Mouse (Mus musculus): ENCODE measurements at regions not wholly inside any gene's neighbourhood (a gene's known extent, or its start where the extent isn't known, plus 50 kb on each side); places are given as distances from the start of the nearest gene placed in this dataset.

DNA sequence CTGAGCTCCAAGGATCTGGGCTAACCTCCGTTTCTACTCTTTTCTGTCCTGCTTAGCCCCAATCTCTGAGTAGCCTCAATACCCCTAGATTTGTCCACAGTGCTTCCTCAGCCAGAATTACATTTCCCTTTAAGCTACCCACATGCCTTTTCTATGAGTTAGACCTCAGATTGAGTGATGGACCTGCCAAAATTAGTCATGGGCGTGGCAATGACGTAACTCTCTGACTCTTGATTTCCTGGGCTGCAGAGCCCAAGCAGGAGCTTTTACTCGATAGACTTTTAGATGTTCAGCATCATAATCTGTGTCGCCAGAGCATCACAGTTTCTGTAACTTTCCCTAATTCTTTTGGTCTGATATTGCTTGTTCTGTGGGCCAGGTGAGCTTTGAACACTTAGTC lies 186.9 kb upstream of the Rora start:
- H3K27me3 ChIP-seq (replicated peaks; ENCODE audit: control insufficient read depth, insufficient read depth, low read length) = no peaks in the 10 kb centered on the region
- H3K4me1 ChIP-seq (ENCODE audit: control insufficient read depth, insufficient read depth, low read depth, low read length) = no peaks in the 10 kb centered on the region
- WGBS = 84% methylated on average over 5 of the region's 5 CpGs
- no peak overlapping the region for H3K9ac ChIP-seq (ENCODE audit: low read depth, low read length)
- no peak for ATAC-seq
- H3K4me2 ChIP-seq (ENCODE audit: low read length) = no peak overlapping the region
- H3K9me3 ChIP-seq (ENCODE audit: control insufficient read depth, low read length) = no peaks in the 10 kb centered on the region
- no peak overlapping the region for H3K27ac ChIP-seq (ENCODE audit: low read depth, low read length)
- no peaks in the 10 kb centered on the region for H3K36me3 ChIP-seq (ENCODE audit: control insufficient read depth, insufficient read depth, low read length)
- H3K4me3 ChIP-seq (ENCODE audit: low read length) = no peak overlapping the region

DNA sequence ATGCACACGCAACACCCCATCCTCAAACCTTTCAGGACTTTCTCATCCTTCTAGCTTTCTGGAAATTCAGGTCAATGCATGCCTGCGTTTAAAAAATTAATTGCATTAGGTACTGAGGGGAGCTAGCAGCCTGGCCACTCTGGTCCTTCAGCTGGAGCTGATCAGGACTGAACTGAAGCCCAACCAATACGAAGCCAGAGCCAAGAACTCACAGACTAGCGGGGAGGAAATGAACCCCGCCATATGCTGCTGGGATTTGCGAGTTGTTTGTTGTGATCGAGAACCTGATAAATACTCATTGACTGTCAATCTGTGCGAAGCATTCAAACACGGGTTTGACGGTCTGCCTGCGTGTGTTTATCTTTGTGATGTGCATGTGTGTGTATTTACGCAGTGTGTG lies 177.2 kb upstream of the Rora start:
- H3K4me3 ChIP-seq (ENCODE audit: low read length) = no peak overlapping the region
- no peak overlapping the region for H3K9ac ChIP-seq (ENCODE audit: low read depth, low read length)
- H3K36me3 ChIP-seq (ENCODE audit: control insufficient read depth, insufficient read depth, low read length) = no peaks in the 10 kb centered on the region
- H3K27me3 ChIP-seq (replicated peaks; ENCODE audit: control insufficient read depth, insufficient read depth, low read length) = no peaks in the 10 kb centered on the region
- no peak overlapping the region for H3K27ac ChIP-seq (ENCODE audit: low read depth, low read length)
- no peak overlapping the region for H3K4me2 ChIP-seq (ENCODE audit: low read length)
- H3K4me1 ChIP-seq (ENCODE audit: control insufficient read depth, insufficient read depth, low read depth, low read length) = no peaks in the 10 kb centered on the region
- no peak for ATAC-seq
- no peaks in the 10 kb centered on the region for H3K9me3 ChIP-seq (ENCODE audit: control insufficient read depth, low read length)
- WGBS = 89% methylated on average over 12 of the region's 12 CpGs

DNA sequence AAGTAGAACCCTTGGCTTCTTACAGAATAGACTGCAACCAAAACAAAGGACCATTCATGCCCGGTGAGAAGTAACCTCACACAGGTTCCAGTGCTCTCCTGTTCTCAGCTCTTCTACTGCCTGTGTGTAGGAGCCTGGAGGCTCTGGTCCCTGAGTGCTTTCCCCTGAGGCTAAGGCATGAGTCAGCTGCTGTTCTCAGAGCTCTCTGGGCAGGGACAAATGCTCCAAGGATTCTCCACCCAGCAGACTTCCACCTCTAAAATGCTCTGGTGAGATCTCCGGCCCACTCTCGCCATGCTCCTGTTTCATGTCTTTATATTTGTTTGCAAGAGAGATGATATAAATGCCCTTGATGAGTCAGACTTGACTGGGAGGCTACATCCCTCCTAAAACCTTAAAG lies 176.1 kb upstream of the Rora start:
- WGBS = 57% methylated on average over 3 of the region's 3 CpGs
- no peak overlapping the region for H3K4me3 ChIP-seq (ENCODE audit: low read length)

GRCm38 (mm10) chr9:68486646-68487045 lies 166.9 kb upstream of the Rora start:
- H3K36me3 ChIP-seq (ENCODE audit: control insufficient read depth, insufficient read depth, low read length) = no peaks in the 10 kb centered on the region
- peak; percentile 67 for ATAC-seq
- no peak overlapping the region for H3K27ac ChIP-seq (ENCODE audit: low read depth, low read length)
- H3K4me1 ChIP-seq (ENCODE audit: control insufficient read depth, insufficient read depth, low read depth, low read length) = no peaks in the 10 kb centered on the region
- no peak overlapping the region for H3K4me2 ChIP-seq (ENCODE audit: low read length)
- no peaks in the 10 kb centered on the region for H3K27me3 ChIP-seq (replicated peaks; ENCODE audit: control insufficient read depth, insufficient read depth, low read length)
- no peaks in the 10 kb centered on the region for H3K9me3 ChIP-seq (ENCODE audit: control insufficient read depth, low read length)
- no peak overlapping the region for H3K9ac ChIP-seq (ENCODE audit: low read depth, low read length)
- H3K4me3 ChIP-seq (ENCODE audit: low read length) = no peak overlapping the region
- WGBS = 78% methylated on average over 5 of the region's 5 CpGs

More for the DNA sequence above, 176.1 kb upstream of the Rora start:
- H3K9me3 ChIP-seq (ENCODE audit: control insufficient read depth, low read length) = no peaks in the 10 kb centered on the region
- H3K27ac ChIP-seq (ENCODE audit: low read depth, low read length) = no peak overlapping the region
- H3K36me3 ChIP-seq (ENCODE audit: control insufficient read depth, insufficient read depth, low read length) = no peaks in the 10 kb centered on the region
- H3K4me1 ChIP-seq (ENCODE audit: control insufficient read depth, insufficient read depth, low read depth, low read length) = no peaks in the 10 kb centered on the region
- no peak for ATAC-seq
- H3K9ac ChIP-seq (ENCODE audit: low read depth, low read length) = no peak overlapping the region
- no peaks in the 10 kb centered on the region for H3K27me3 ChIP-seq (replicated peaks; ENCODE audit: control insufficient read depth, insufficient read depth, low read length)
- H3K4me2 ChIP-seq (ENCODE audit: low read length) = no peak overlapping the region

DNA sequence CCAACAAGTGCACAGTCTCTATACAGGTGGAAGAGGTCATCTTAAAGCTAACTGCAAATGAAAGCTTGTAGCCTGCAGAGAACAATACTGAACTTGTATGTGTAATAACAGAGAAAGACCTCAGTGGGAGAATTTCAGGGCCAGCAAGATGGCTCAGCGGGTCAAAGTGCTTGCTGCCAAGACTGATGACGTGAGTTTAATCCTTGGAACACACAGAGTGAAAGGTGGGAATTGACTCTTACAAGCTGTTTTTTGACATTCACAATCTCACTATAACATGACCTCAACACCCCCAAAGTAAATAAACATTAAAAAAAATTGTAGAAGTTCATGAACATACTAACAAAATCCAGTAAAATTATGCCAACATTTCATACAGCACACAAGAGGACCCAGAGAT lies 162.4 kb upstream of the Rora start:
- H3K27me3 ChIP-seq (replicated peaks; ENCODE audit: control insufficient read depth, insufficient read depth, low read length) = no peaks in the 10 kb centered on the region
- H3K4me3 ChIP-seq (ENCODE audit: low read length) = no peak overlapping the region
- H3K9me3 ChIP-seq (ENCODE audit: control insufficient read depth, low read length) = no peaks in the 10 kb centered on the region
- no peak overlapping the region for H3K27ac ChIP-seq (ENCODE audit: low read depth, low read length)
- 87% methylated on average over 2 of the region's 2 CpGs for WGBS
- no peak for ATAC-seq
- no peak overlapping the region for H3K9ac ChIP-seq (ENCODE audit: low read depth, low read length)
- H3K4me1 ChIP-seq (ENCODE audit: control insufficient read depth, insufficient read depth, low read depth, low read length) = no peaks in the 10 kb centered on the region
- H3K4me2 ChIP-seq (ENCODE audit: low read length) = no peak overlapping the region
- H3K36me3 ChIP-seq (ENCODE audit: control insufficient read depth, insufficient read depth, low read length) = no peaks in the 10 kb centered on the region

GRCm38 (mm10) chr9:68521218-68521617 lies 132.4 kb upstream of the Rora start:
- Histone ChIP-seq H3K9me3 (ENCODE audit: control insufficient read depth, low read length) (no peaks in the 10 kb centered on the region), H3K4me1 (ENCODE audit: control insufficient read depth, insufficient read depth, low read depth, low read length) (no peaks in the 10 kb centered on the region), H3K27ac (ENCODE audit: low read depth, low read length) (no peak overlapping the region), H3K27me3 (replicated peaks; ENCODE audit: control insufficient read depth, insufficient read depth, low read length) (no peaks in the 10 kb centered on the region), H3K4me2 (ENCODE audit: low read length) (no peak overlapping the region), H3K4me3 (ENCODE audit: low read length) (no peak overlapping the region), H3K36me3 (ENCODE audit: control insufficient read depth, insufficient read depth, low read length) (no peaks in the 10 kb centered on the region), H3K9ac (ENCODE audit: low read depth, low read length) (no peak overlapping the region)
- 53% methylated on average over 5 of the region's 5 CpGs for WGBS
- ATAC-seq = no peak

DNA sequence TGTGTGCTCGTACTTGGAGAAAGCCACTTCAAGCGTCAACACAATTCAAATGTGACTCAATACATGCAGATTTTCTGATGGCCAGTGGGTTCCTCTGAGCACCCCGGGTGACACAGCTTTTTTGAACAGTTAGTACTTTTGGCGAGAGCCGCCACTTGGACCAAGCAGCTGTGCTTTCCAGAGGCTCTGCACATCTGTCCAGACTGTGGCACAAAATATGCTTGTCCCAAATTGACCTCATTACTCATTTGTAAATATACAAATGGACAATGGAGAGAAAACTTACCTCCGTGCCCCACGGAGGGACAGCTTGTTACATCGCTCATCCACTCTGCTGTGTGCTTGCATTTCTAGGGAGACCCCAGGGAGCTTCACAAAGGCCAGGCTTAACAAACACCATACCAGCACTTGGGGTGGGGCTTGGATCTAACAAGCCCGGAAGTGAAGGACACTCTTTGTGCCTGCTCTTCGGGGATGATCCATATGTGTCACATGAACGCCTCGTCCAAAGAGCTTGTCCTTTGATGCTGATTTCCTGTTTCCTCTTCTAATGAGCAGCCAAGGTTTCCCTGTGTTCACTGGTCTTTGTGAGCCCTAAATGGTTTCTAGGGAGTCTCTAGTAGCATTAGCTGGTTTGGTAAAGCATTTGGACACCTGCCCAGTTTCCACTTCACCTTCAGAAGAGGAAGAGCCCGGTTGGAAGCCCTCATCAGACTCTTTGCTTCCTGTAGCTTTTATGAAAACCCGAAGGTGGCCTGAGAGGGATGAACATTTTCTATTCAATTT lies 91.6 kb upstream of the Rora start:
- Histone ChIP-seq H3K27ac (ENCODE audit: low read depth, low read length) (no peak overlapping the region), H3K9me3 (ENCODE audit: control insufficient read depth, low read length) (no peaks in the 10 kb centered on the region), H3K9ac (ENCODE audit: low read depth, low read length) (no peak overlapping the region), H3K4me2 (ENCODE audit: low read length) (0 out of 2 replicates have a peak overlapping the region, but pooled peaks have one; percentile 5), H3K27me3 (replicated peaks; ENCODE audit: control insufficient read depth, insufficient read depth, low read length) (no peaks in the 10 kb centered on the region), H3K4me3 (ENCODE audit: low read length) (no peak overlapping the region), H3K36me3 (ENCODE audit: control insufficient read depth, insufficient read depth, low read length) (no peaks in the 10 kb centered on the region), H3K4me1 (ENCODE audit: control insufficient read depth, insufficient read depth, low read depth, low read length) (peaks cover 4% of the 10 kb centered on the region; the same call in 1 of the 2 replicates)
- no peak for ATAC-seq
- WGBS = 63% methylated on average over 14 of the region's 14 CpGs

DNA sequence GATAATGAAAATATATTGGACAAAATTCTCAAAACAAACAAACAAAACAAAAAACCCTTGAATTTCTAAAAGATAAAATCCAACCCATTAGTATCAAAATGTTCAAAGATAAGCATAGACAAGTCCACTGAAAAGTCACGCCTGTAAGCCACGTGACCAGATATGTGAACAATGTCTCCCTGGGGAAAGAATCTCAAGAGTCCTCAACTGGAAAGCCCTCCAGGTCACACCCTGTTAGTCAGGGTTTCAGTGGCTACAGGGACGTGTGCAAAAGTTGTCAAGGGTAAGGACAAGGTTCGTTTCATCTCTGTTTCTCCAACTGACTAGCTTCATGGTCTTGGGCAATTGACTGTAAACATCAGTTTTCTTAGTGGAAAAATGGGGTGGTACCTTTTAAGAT lies 90.4 kb upstream of the Rora start:
- Histone ChIP-seq H3K4me1 (ENCODE audit: control insufficient read depth, insufficient read depth, low read depth, low read length) (peaks cover 4% of the 10 kb centered on the region; the same call in 1 of the 2 replicates), H3K36me3 (ENCODE audit: control insufficient read depth, insufficient read depth, low read length) (no peaks in the 10 kb centered on the region), H3K9me3 (ENCODE audit: control insufficient read depth, low read length) (no peaks in the 10 kb centered on the region), H3K4me2 (ENCODE audit: low read length) (no peak overlapping the region), H3K4me3 (ENCODE audit: low read length) (no peak overlapping the region), H3K27me3 (replicated peaks; ENCODE audit: control insufficient read depth, insufficient read depth, low read length) (no peaks in the 10 kb centered on the region), H3K9ac (ENCODE audit: low read depth, low read length) (no peak overlapping the region), H3K27ac (ENCODE audit: low read depth, low read length) (no peak overlapping the region)
- WGBS = 75% methylated on average over 4 of the region's 4 CpGs
- ATAC-seq = no peak

DNA sequence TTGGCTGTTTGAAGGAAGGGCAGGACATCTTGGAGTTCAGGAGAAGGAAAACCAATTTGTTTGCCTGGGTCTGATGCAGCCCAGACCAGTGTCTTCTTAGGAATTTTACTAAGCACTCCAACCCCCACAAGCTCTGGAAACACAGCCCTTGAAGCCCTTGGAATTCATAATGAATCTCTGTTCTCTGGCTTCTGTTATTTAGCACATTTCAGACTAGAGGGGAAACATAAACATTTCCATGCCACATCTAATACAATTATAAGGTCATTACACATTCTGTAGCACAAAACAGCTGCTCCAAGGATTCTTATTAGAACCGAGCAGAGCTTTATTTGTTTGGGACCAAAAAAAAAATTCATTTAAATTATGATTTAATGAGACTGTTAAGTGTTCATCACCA lies 67.8 kb upstream of the Rora start:
- H3K36me3 ChIP-seq (ENCODE audit: control insufficient read depth, insufficient read depth, low read length) = no peaks in the 10 kb centered on the region
- H3K27me3 ChIP-seq (replicated peaks; ENCODE audit: control insufficient read depth, insufficient read depth, low read length) = no peaks in the 10 kb centered on the region
- H3K9ac ChIP-seq (ENCODE audit: low read depth, low read length) = no peak overlapping the region
- no peaks in the 10 kb centered on the region for H3K9me3 ChIP-seq (ENCODE audit: control insufficient read depth, low read length)
- WGBS = 42% methylated on average over 1 of the region's 1 CpGs
- H3K4me3 ChIP-seq (ENCODE audit: low read length) = no peak overlapping the region
- ATAC-seq = no peak
- H3K4me2 ChIP-seq (ENCODE audit: low read length) = no peak overlapping the region
- no peak overlapping the region for H3K27ac ChIP-seq (ENCODE audit: low read depth, low read length)
- no peaks in the 10 kb centered on the region for H3K4me1 ChIP-seq (ENCODE audit: control insufficient read depth, insufficient read depth, low read depth, low read length)

Measured in hindbrain, embryonic 16.5 days (tissue).